Mouse (Mus musculus): ENCODE measurements around the gene Cracr2b.

Cracr2b gene

DNA sequence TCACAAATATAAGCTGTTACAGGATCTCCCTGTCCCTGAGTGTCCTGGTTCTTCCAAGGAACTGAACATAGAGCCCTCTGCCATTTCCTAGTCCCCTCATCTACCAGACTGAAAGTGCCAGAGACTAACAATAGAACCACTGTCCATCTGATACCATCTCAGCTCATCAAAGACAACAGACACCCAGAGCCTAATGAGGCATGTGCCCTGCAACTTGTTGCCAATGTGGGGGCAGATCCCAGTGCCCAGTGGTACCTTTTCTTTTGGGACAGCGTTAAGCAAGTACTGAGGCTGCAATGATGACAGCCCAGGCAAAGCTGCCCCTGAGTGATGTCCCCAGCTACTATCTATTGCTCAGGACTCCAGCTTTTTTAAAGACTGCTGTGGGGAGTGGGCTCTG is 25.3 kb downstream of the Cracr2b start:
- no peak for DNase-seq (ENCODE audit: low spot score)

DNA sequence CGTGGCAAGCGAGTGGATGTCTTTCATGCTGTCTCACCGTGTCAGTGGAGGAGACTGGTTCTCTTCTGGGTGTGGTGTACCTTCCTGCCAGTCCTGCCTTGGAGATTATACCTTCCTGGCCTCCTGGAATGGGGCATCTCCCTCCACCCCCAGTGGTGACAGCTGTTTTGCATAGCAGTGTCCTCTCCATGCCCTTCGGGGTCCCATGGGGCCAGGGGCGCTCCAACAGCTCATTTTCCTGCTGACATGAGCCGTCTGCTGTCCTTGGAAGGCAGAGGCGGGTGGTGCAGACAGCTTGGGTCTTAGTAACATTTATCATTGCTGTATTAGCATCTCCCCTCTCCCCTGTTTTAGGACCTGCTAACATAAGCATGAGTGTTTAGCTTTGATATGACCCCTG is 26.2 kb downstream of the Cracr2b start:
- DNase-seq (ENCODE audit: low spot score) = no peak

DNA sequence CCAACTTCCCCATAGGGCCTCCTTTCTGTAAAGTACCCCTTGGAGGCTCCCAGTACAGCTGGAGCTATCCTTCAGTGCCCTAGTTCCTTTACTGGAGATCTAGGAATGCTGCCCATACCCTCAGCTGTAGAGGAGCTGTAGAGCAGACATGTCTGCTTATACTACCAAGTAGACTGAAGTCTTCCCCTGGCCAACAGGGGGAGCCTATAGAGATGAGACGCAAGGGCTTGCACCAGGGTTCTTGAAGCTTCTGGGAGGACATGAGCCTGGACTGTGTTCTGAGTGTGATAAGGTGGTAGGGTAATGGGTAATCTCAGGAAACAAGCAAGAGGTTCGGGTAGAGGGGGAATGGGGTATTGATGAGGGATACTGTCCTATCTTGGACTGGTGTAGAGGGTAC is 30.3 kb downstream of the Cracr2b start:
- no peak for DNase-seq (ENCODE audit: low spot score)

DNA sequence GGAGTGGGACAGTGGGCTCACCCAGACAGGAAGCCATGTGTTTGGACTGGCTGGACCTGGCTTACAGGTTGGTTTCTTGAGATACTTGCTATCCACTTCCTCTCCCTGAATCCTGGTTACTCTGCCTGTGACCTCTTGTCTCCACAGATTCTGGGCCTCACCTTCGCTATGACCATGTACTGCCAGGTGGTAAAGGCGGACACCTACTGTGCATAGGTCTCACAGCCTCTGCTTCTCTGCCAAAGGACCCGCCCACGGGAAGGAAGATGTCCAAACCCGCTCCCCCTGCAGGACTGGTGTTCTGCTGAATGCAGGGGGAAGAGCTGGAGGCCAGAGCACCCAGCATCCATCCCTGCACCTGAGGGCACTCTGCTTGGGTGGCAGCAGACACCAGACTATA is 31.8 kb downstream of the Cracr2b start:
- DNase-seq (ENCODE audit: low spot score) = no peak

DNA sequence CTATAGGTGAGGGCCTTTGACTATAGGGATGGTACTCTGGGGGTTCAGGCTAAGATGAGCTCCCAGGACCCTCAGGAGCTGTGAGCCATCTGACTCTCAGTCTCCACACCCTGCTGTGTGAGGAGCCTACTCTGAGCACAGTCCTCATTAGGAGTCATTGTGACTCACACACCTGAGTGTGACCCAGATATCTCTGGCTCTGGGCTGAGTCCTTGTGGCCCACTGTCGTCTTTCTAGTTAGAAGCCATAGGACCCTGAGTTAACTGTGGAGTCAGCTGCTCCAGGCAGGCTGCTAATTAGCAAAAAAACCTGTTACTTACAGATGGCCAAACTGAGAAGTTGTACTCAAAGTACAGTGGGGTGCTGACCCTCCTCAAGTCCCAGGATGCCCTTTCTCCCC is 32.8 kb downstream of the Cracr2b start:
- no peak for DNase-seq (ENCODE audit: low spot score)

DNA sequence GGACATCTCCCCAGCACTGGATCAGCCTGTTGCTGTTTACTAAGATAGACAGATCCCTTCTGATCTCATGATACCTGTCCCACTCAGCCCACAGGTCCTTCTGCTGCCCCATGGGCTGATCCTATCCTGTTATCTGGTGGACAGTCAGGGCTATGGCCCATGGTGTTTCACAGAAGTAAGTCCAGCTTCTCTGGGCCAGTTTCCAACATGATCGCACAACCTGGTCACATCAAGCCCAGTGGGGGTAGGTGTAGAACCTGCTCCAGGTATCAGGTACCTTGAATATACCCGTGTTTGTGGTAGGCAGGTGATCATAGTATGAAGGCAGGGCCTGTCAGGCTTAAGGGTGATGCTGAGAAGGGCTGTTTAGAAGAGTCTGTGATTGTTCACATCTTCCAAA is 34.5 kb downstream of the Cracr2b start:
- no peak for DNase-seq (ENCODE audit: low spot score)

DNA sequence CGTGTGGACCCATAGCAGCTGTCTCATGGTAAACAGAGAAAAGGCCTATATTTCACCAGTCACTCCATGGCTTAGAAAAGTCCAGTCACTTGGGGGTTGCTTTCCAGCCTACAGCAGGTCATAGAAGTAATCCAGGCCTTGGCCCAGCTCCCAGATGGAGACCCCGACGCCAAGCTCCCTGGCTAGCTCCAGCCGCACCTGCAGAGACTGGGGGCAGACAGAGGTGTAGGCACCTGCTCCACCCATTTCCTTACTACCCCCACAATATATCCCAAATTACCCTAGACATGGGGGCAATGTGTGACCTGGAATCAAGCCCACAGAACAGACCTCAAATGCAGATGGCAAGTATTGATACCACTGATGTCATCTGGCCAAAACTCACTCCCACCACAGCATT is 35.0 kb downstream of the Cracr2b start:
- DNase-seq (ENCODE audit: low spot score) = no peak

DNA sequence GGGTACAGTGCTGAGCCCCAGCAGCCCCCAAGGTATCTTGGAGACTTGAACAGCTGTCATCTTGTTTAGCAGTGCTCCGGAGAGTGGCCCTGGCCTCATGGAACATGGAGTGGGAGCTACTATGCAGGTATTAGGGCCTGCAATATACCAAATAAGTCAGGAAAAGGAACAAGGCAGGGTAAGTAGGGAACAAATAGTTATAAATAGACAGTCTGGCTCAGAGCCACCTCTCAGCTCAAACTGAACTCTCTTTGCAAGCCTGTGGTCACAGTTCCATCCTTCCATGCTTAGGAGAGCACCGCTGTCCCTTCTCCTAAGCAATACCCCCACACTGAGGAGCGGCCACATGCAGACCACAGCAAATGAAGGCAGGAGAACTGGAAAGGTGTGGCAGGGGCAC is 36.7 kb downstream of the Cracr2b start:
- DNase-seq (ENCODE audit: low spot score) = no peak

DNA sequence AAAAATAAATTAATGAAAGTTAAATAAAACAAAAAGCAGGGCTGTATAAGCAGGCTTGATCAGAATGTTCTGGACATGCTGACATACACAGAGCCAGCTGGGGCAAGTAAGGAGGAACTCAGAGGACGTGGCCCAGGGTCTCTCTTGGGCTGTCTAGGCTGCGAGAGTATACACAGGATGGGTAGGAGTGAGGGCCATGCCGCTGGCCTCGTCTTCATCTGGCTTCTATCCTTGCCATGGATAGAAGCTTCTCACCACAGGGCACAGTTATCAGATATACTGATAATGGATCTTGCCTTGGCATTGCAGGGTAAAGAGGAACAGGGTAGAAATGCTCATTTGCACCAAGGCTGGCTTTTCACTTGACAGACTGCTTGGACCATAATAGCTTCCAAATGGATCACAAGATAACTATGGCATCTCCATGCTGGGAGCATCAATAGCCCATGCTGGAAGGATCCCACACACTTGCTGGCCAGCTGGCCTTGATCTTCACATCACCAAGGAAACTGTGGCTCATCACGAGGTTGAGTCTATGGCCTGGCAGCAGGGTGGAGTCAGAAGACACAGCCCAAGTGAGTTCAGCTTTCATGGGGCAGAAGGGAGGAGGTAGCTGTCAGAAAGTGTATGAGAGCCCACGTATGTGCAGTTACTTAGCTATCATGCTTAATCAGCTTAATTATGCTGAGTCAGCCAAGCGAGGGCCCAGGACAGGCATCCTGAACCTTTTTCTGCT is 41.1 kb downstream of the Cracr2b start:
- DNase-seq (ENCODE audit: low spot score) = no peak

DNA sequence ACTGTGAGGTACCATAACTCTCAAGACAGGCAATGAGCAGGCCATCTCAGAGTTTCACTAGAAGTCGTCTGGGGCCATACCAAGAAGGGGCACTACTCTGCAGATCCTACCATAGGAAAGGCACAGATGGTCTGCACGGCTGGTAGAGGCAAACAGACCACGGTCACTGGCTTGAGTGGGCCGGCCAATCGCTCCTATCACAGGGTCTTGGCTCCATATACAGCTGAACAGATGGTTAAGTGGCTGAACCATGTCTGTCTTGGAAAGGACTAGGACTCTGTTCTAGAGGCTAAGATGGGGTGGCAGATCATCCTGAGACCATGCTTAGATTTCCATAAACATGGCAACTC is 41.6 kb downstream of the Cracr2b start:
- DNase-seq (ENCODE audit: low spot score) = no peak

DNA sequence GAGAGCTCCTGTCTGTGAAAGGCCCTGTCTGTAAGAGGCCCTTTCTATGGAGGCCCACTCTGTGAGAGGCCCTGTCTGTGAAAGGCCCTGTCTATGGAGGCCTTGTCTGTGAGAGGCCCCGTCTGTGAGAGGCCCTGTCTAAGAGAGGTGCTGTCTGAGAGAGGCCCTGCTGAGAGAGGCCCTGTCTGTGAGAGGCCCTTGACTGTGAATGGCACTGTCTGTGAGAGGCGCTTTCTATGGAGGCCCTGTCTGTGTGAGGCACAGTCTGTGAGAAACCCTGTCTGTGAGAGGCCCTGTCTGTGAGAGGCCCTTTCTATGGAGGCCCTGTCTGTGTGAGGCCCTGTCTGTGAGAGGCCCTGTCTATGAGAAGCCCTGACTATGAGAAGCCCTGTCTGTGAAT is 45.4 kb downstream of the Cracr2b start:
- DNase-seq (ENCODE audit: low spot score) = no peak

DNA sequence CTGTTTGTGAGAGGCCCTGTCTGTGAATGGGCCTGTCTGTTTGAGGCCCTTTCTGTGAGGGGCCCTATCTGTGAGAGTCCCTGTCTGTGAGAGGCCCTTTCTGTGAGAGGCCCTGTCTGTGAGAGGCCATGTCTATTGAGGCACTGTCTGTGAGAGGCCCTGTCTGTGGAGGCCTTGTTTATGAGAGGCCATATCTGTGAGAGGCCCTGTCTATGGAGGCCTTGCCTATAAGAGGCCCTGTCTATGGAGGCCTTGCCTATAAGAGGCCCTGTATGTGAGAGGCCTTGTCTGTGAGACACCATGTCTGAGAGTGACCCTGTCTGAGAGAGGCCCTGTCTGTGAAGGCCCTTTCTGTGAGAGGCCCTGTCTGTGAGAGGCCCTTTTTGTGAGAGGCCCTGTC is 47.3 kb downstream of the Cracr2b start:
- no peak for DNase-seq (ENCODE audit: low spot score)

DNA sequence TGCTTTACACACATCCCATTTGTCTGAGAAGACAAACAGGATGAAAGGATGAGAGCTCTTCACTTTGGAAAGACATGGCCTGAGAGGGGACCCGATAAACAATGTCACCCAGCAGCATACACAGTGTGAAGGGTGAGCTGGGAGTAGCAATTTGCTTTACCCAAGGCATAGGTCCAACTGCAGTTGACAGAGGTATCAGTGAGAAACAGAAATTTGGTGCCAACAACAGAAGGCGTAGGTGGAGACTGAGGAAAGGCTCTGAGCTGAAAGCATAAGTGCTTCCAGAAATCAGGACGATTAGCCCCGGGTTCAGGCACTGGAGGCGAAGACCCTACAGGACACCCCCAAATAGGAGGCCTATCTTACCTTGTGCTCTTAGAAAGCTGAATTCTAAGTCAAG is 49.3 kb downstream of the Cracr2b start:
- no peak for DNase-seq (ENCODE audit: low spot score)

DNA sequence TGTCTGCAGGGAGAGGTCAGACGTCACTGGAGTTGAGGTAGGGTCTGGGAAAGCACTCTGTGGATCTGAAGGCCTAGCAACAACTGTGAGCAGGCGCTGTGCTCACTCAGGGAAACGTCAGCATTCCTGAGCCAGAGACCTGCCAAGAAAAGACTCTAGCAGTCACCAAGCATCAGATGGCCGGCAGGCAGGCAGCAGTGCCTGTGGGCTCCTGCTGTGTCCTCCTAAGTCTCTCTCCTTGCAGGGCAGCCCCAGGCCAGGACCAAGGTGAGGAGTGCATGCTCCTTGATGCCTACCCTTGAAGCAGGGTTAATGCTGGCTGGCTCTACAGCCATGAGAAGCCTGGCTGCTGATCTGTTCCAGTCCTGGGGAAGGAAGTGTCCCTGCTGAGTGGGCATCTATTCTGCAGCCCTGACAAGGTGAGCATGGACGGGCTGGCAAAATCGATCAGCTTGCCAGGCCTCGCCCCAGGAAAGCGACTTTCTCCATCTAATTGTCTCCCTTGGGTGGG is 49.8 kb downstream of the Cracr2b start:
- DNase-seq (ENCODE audit: low spot score) = no peak

Measured in lung, postnatal 25 days (tissue).